Mouse (Mus musculus): ENCODE results near the gene Msmp.
"Not testable (repeated sequence)": the region's sequence is repeated elsewhere in the genome, so short reads cannot be mapped to it uniquely, and the experiment has no call there.

Msmp gene

DNA sequence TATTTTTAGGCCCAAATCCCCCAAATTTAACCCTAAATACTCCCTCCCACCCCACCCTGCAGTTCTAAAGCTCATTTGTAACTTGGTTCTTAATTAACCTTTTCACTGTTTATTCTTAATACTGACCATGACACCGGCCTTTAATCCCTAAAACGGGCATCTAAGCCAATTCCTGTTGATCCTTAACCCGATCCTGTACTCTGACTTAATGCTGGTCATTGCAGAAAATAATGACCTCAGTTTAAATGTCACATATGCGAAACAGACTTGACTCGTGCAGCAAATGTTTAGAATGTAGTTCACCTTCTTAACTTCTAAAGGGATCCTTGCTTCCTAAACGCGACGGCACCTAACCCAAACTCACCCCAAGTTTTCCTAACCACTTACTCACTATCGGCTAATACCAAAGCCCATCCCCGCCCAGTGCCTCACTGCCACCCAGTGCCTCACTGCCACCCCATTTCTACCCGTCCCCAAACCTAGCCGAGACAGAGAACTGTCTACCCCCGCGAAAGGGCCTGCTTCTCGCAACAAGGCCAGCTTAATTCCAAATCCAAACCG, 22.8 kb downstream of the Msmp start:
- no peak for DNase-seq

DNA sequence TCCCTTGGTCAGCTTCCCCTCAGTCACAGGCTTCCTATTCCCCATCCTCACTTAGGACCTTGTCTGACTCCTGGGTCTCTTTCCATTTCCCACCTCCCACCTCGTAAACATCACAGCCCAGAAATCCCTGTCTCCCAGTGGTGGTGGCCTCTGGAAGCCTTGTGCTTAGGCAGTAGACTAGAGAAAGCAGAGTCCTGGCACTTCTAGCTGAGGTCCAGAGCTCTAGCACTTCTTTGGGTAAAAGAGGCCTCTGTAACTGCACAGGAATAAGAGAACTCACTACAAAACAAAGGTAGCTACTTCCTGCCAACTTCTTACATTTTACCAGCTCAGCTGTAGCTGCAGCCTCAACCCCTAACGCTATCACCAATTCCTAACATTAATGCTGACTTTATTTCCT, 23.3 kb downstream of the Msmp start:
- DNase-seq = no peak

- no peak for DNase-seq
These were observed 24.1 kb downstream of the Msmp start for GRCm38 (mm10) chr4:43560243-43560611.

GRCm38 (mm10) chr4:43559519-43560242, 24.6 kb downstream of the Msmp start:
- no peak for DNase-seq

- DNase-seq = no peak
These were observed 25.5 kb downstream of the Msmp start for GRCm38 (mm10) chr4:43558631-43559356.

- DNase-seq = no peak
These were observed 26.2 kb downstream of the Msmp start for GRCm38 (mm10) chr4:43558028-43558630.

DNA sequence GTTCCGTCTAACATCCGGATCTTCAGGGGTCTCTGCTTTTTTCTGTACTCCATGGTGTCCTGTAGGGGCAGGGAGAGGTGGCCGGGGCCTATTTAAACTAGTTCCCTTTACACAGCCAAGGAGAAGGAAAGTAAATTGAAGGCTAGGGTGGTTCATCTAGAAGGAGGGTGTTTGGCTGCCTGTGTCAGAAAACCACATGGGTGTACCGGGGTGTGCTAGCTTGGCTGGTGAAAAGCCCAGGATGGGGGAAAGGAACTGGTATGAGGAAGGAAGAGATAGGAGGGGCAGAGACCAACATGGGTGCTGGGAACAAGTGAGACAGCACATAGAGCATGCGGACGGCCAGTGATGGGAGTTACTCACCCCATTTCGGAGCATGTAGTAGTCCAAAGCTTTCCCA, 28.4 kb downstream of the Msmp start:
- DNase-seq = no peak

GRCm38 (mm10) chr4:43553891-43554290, 30.4 kb downstream of the Msmp start:
- DNase-seq = no peak

DNA sequence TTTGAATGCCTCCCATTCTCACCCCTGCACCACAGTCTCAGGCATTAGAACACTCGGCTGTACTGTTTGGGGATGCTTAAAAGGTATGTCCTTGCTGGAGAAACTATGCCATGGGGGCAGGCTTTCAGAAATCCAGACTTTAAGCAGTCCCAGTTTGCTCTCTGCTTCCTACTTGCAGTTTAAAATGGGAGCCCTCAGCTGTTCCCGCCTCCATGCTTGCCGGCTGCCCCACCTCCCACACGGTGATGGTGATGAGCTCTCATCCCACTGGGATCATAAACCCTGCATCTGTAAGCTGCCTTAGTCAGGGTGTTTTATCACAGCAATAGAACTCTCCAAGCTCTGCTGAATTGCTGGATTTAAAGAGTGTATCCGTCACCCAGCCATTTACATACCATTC, 31.9 kb downstream of the Msmp start:
- no peak for DNase-seq

- not testable (repeated sequence) for DNase-seq
These were observed 32.4 kb downstream of the Msmp start for GRCm38 (mm10) chr4:43551854-43552253.

DNA sequence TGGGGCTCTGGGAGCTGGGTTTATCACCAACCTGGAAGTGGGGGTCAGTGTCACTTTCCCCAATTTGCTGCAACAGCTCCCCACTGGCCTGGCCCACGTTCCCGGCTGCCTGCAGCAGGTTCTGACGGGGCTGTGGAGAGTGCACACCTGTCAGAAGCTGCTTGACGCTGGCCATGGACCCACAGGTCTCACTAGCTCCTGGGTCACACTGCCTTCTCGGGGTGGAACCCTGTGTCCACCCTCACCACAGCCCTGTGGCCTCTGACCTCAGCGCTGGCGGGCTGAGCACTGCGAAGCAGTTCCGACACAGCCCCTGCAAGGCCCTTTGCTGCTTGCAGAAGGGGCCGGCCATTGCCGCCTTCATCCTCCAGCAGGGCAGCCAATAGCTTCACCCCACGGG, 35.2 kb downstream of the Msmp start:
- no peak for DNase-seq

DNA sequence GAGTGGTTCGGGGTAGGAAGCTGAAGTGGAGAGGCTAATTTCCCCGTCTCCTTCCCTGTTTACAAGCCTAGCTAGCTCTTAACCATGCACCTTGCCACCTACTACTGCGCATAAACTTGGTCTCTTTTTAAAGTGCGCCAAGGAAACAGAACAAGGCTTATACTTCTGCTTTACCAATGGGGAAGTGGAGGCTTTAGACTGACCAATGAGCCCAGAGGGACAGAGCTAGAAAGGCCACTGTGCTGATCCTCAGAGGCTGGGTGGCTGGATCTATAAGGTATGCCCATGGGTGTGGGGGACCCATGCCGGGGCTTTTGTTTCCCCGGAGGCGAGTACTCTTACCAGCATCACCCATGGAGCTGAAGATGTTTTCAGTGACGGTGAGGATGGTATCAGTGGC, 37.1 kb downstream of the Msmp start:
- no peak for DNase-seq

GRCm38 (mm10) chr4:43546375-43547047, 37.8 kb downstream of the Msmp start:
- no peak for DNase-seq

GRCm38 (mm10) chr4:43542044-43542443, 42.2 kb downstream of the Msmp start:
- no peak for DNase-seq

DNA sequence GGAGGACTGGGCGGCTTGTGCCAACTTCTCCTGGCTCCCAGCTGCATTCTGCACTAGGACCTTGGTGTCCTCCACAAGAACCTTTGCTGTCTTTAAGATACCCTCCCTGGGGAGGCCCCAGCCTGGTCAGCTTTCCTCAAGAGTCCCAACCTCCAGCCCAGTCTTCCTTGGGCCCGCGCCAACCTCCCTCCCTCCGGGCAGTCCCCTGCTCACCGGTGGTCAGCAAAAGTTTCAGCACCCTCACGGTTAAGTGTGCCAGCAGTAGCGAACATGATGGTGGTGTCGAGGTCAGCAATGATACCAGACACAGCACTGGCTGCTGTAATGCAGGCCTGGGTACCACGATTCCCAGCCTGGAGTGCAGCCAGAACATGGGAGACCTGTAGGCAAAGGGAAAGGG, 48.3 kb downstream of the Msmp start:
- no peak for DNase-seq

GRCm38 (mm10) chr4:43535628-43536027, 48.7 kb downstream of the Msmp start:
- no peak for DNase-seq

DNA sequence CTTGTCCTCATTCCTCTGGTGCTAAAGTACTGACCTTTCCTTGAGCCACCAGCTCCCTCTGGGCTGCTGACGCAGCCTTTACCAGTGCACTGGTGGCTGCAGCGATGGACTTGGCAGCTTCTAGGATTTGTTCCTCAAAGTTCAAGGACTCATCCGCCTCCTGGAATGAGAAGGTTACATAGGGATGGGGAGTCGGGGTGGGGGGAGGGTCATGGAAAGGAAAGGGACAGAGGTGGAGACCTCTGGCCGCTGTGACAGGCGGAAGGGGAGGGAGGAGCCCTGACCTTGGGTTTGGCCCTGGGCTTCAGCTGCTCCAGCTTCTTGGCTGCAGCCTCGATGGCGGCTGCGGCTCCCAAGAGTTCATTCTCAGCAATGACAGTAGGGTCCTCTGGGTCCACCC, 51.0 kb downstream of the Msmp start:
- no peak for DNase-seq

Data from cerebellum, adult 11 months (tissue).